Mouse (Mus musculus) neural tube, embryonic 11.5 days (tissue): Measurements from ENCODE around the gene Foxc2. TPM values are rescaled to one million over a fixed set of nuclear protein-coding genes. Genes with fewer than 3 reads are reported as not detected.

ENCODE experiments used
- ATAC-seq: fragments of 200-750 bp; cut with Nextera tagmentation; 2 replicates; pipeline ENCODE4 v1.8.0; 2017; ENCODE audit warnings: moderate number of reproducible peaks, mild to moderate bottlenecking, moderate TSS enrichment, moderate library complexity; ENCODE audit not compliant: insufficient read depth, low FRiP score, low TSS enrichment
- DNase-seq: peaks from one replicate; pipeline ENCODE4 v3.0.0-alpha.2; 2015; ENCODE audit warnings: low spot score
- H3K27ac ChIP-seq: fragments of 300-500 bp; sonication (generic); 2 replicates; pipeline ENCODE4 v1.5.1; 2014; ENCODE audit warnings: low read depth, mild to moderate bottlenecking, low read length
- H3K27me3 ChIP-seq: fragments of 300-500 bp; sonication (generic); 2 replicates; pipeline ENCODE4 v1.6.1; 2014; ENCODE audit warnings: mild to moderate bottlenecking, low read length, mixed read lengths; ENCODE audit not compliant: control insufficient read depth, insufficient read depth
- H3K36me3 ChIP-seq: fragments of 300-500 bp; sonication (generic); 2 replicates; pipeline ENCODE4 v1.6.1; 2014; ENCODE audit warnings: mild to moderate bottlenecking, low read length, moderate library complexity, mixed read lengths; ENCODE audit not compliant: control insufficient read depth, insufficient read depth
- H3K4me1 ChIP-seq: fragments of 300-500 bp; sonication (generic); 2 replicates; pipeline ENCODE4 v1.6.1; 2014; ENCODE audit warnings: low read length, mixed read lengths; ENCODE audit not compliant: control insufficient read depth, insufficient read depth
- H3K4me2 ChIP-seq: fragments of 300-500 bp; sonication (generic); 2 replicates; pipeline ENCODE4 v1.6.1; 2014; ENCODE audit warnings: low read depth, mild to moderate bottlenecking, moderate library complexity
- H3K4me3 ChIP-seq: fragments of 300-500 bp; sonication (generic); 2 replicates; pipeline ENCODE4 v1.5.1; 2014; ENCODE audit warnings: low read depth, low read length
- H3K9ac ChIP-seq: fragments of 300-500 bp; sonication (generic); 2 replicates; pipeline ENCODE4 v1.6.1; 2014; ENCODE audit warnings: mild to moderate bottlenecking, low read length
- H3K9me3 ChIP-seq: fragments of 300-500 bp; sonication (generic); 2 replicates; pipeline ENCODE4 v1.6.1; 2016; ENCODE audit warnings: low read length; ENCODE audit not compliant: control insufficient read depth
- WGBS: fragments of 180-500 bp; shearing (Covaris S2); extraction: QIAGEN DNeasy Blood & Tissue Kit; methylation state at CpG from one replicate; pipeline ENCODE4 v1.1.7; 2014; 5-methylcytosine and 5-hydroxymethylcytosine counted together
- polyA plus RNA-seq: library from polyadenylated mRNA; unstranded; fragments of >200 nt; fragmentation: Nextera tagmentation; extraction: Ambion mirVana; gene quantifications from 2 replicates; pipeline ENCODE4 v1.2.1, GENCODE M21; 2014

Gene Foxc2
- polyA plus RNA-seq, 1 experiment from 2014 or later, result 15.5 TPM

GRCm38 (mm10) chr8:121092141-121092540 is 23.8 kb upstream of the Foxc2 start:
- H3K27ac ChIP-seq, result no peak overlapping the region
- H3K4me3 ChIP-seq, result no peak overlapping the region
- no peak for DNase-seq
- peaks cover 60% of the 10 kb centered on the region for H3K27me3 ChIP-seq
- no peaks in the 10 kb centered on the region for H3K9me3 ChIP-seq
- H3K4me1 ChIP-seq, result no peaks in the 10 kb centered on the region
- H3K4me2 ChIP-seq, result no peak overlapping the region
- 38% methylated on average over 6 of the region's 6 CpGs for WGBS
- ATAC-seq, result 0 out of 2 replicates have a peak, but pooled peaks have one; percentile 10
- 0 out of 2 replicates have a peak, but pooled peaks cover 2% of the 10 kb centered on the region for H3K36me3 ChIP-seq
- H3K9ac ChIP-seq, result no peak overlapping the region

GRCm38 (mm10) chr8:121092627-121093026 is 23.3 kb upstream of the Foxc2 start:
- 3% methylated on average over 16 of the region's 16 CpGs for WGBS
- Histone ChIP-seq H3K4me2 (no peak overlapping the region), H3K9me3 (no peaks in the 10 kb centered on the region), H3K36me3 (peaks cover 5% of the 10 kb centered on the region; the same call in 1 of the 2 replicates), H3K27me3 (peaks cover 55% of the 10 kb centered on the region), H3K27ac (no peak overlapping the region), H3K4me1 (no peaks in the 10 kb centered on the region), H3K4me3 (no peak overlapping the region), H3K9ac (no peak overlapping the region)
- ATAC-seq (peak; percentile 57; the same call in 1 of the 2 replicates), DNase-seq (peak; percentile 89)

- ATAC-seq, result no peak
- Histone ChIP-seq H3K9ac (no peak overlapping the region), H3K9me3 (no peaks in the 10 kb centered on the region), H3K27me3 (peaks cover 47% of the 10 kb centered on the region), H3K36me3 (peaks cover 7% of the 10 kb centered on the region; the same call in 1 of the 2 replicates), H3K4me1 (no peaks in the 10 kb centered on the region), H3K4me3 (no peak overlapping the region), H3K4me2 (no peak overlapping the region), H3K27ac (no peak overlapping the region)
- no peak for DNase-seq
- WGBS, result 59% methylated on average over 6 of the region's 6 CpGs
Measured at GRCm38 (mm10) chr8:121093496-121093895, 22.5 kb upstream of the Foxc2 start.

DNA sequence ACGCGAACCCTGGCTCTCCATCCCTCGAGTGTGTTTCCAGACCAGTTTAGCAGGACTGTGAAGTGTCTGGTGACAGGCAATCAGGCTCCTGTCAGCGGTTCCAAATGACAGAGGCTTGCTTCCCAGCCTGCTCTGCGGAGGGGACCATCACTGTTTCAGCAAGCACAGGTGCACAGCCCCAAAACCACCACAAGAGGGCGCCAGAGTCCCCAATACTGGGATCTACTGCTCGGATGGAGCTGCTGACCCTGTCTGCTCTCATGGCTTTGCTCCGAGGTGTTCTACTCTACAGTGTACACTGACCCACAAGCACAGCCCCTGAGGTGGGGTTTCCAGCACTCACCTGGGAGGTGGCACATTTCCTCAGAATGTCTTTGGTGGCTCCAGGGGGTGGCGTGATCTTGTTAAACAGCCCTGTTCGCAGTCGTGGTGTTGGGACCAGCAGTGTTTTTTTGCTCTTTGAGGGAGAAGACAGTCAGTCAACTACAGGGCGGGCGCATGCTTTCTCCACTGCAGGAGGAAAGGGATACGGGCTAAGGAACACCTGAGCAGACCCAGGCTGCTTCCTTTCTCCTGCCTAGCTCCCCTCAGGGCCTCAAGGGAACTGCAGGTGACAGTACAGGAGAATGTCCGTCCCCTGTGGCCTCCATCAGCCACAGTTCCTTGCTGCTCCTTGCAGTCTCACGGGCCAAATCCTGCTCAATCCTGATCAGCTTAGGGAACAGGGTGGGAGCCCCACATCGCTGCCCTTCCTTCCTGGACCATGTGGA is 11.7 kb upstream of the Foxc2 start:
- Histone ChIP-seq H3K4me2 (no peak overlapping the region), H3K36me3 (peaks cover 16% of the 10 kb centered on the region), H3K9ac (no peak overlapping the region), H3K27me3 (no peaks in the 10 kb centered on the region), H3K4me1 (peaks cover 8% of the 10 kb centered on the region), H3K27ac (no peak overlapping the region), H3K4me3 (no peak overlapping the region), H3K9me3 (no peaks in the 10 kb centered on the region)
- WGBS, result 50% methylated on average over 17 of the region's 17 CpGs
- peak; percentile 85 for DNase-seq
- ATAC-seq, result 0 out of 2 replicates have a peak, but pooled peaks have one; percentile 19

GRCm38 (mm10) chr8:121107668-121108656 is 8.0 kb upstream of the Foxc2 start, which contains the start of gene Mthfsd:
TSS of gene Mthfsd (minus strand) at chr8:121108392.
- H3K27ac ChIP-seq, result peak within 1 kb of the TSS; percentile 74; the same call in 1 of the 2 replicates
- no peaks in the 10 kb centered on the region for H3K9me3 ChIP-seq
- 0 out of 2 replicates have a peak, but pooled peaks cover 3% of the 10 kb centered on the region for H3K27me3 ChIP-seq
- H3K4me1 ChIP-seq, result peaks cover 8% of the 10 kb centered on the region
- DNase-seq, result peak; percentile 99
- WGBS, result 1% methylated on average over 75 of the region's 75 CpGs
- peaks cover 3% of the 10 kb centered on the region for H3K36me3 ChIP-seq
- H3K4me3 ChIP-seq, result peak within 1 kb of the TSS; percentile 91
- H3K9ac ChIP-seq, result peak within 1 kb of the TSS; percentile 89
- H3K4me2 ChIP-seq, result peak within 1 kb of the TSS; percentile 85
- peak; percentile 88 for ATAC-seq

DNA sequence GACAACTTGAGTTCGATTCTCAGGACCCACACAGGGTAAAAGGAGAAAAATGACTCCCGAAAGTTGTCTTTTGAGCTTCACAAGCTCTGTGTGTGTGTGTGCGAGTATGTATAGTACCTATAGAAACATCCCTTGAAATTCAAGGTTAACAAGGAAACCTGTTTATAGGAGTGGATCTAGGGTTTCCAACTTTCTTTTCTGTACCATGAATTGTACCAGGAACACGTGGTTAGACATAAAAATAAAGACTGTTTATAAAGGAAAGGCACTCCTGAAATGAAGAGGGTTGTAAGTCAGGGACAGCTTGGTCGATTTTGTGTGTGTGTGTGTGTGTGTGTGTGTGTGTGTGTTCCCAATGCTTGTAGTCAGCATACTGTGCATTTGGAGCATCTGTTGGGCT is 7.3 kb upstream of the Foxc2 start:
- DNase-seq, result no peak
- Histone ChIP-seq H3K27ac (no peak overlapping the region), H3K9ac (peak overlapping the region; percentile 89), H3K4me2 (peak overlapping the region; percentile 85), H3K9me3 (no peaks in the 10 kb centered on the region), H3K4me1 (peaks cover 8% of the 10 kb centered on the region), H3K27me3 (peaks cover 7% of the 10 kb centered on the region), H3K4me3 (peak overlapping the region; percentile 91), H3K36me3 (peaks cover 3% of the 10 kb centered on the region; the same call in 1 of the 2 replicates)
- 14% methylated on average over 5 of the region's 5 CpGs for WGBS
- ATAC-seq, result no peak

DNA sequence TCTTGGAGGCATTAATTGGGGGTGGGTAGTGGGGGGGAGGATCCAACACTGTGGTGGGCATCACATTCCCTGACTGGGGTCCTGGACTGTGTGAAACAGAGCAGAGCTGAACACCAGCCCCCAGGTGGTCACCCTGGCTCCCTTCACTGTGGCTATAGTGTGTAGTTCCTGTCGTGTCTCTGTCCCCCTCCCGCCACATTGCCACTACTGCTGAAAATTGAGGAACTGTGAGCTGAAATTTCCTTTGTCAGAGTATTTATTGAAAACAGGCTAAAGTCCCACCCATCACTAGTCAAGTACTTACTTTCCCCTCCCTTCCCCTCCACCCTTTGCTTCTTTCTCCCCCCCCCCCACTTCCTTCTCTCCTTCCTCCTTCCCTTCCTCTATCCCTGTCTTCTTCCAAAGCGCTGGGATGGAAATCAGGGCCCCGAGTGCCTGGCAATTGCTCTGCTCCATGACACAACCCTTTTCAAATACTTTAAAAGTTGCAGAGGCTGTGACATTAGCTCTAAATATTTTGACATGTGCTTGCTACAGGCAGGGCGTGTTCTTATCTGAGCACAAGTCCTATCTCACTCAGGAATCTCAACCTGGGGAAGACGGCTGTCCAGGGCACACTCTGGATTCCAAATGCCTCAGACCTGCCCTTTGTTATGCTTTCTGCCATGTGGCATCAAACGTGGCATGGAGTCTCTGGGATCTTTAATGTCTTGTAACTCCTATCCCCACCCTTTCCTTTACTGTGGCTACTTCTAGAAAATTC is 4.6 kb upstream of the Foxc2 start:
- Histone ChIP-seq H3K9ac (no peak overlapping the region), H3K4me1 (peaks cover 10% of the 10 kb centered on the region), H3K4me3 (no peak overlapping the region), H3K27ac (no peak overlapping the region), H3K9me3 (no peaks in the 10 kb centered on the region), H3K4me2 (no peak overlapping the region), H3K36me3 (no peaks in the 10 kb centered on the region), H3K27me3 (peaks cover 32% of the 10 kb centered on the region)
- ATAC-seq, result no peak
- DNase-seq, result no peak
- WGBS, result 45% methylated on average over 7 of the region's 7 CpGs

GRCm38 (mm10) chr8:121113261-121113660 is 2.7 kb upstream of the Foxc2 start:
- Histone ChIP-seq H3K9me3 (no peaks in the 10 kb centered on the region), H3K27ac (no peak overlapping the region), H3K36me3 (no peaks in the 10 kb centered on the region), H3K4me2 (no peak overlapping the region), H3K4me3 (no peak overlapping the region), H3K9ac (no peak overlapping the region), H3K27me3 (peaks cover 51% of the 10 kb centered on the region), H3K4me1 (peaks cover 10% of the 10 kb centered on the region; the same call in 1 of the 2 replicates)
- ATAC-seq, result no peak
- peak; percentile 95 for DNase-seq
- WGBS, result under 1% methylated on average over 21 of the region's 21 CpGs
